Mouse (Mus musculus): ENCODE measurements at regions not wholly inside any gene's neighbourhood (a gene's known extent, or its start where the extent isn't known, plus 50 kb on each side); places are given as distances from the start of the nearest gene placed in this dataset.
A peak's percentile ranks its signal among the peaks of the same experiment; 100 is the strongest.

DNA sequence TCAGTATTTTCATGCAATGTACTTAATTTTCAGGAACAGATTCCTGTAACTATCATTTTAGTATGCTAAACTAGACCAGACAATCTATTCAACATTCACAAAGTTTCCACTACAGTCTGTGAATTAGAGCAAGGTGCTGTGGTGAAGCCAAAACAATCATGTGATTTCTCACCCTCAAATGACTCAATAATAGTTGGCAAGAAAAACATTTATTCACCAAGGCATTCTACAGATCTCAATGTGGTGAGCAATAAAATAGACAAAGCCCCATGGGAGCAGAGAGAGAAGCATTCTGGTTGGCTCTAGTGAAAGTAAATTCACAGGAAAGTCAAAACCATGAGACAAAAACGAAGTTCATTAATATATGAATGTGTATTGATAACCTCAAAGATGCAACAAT, 724.5 kb downstream of the Utrn start:
- in situ Hi-C loops (cut with MboI; ENCODE audit: low pct_unique_long_range_greater_than_20kb) = no loop called here
- H3K27me3 ChIP-seq = no peaks in the 10 kb centered on the region
- ATAC-seq (peak; percentile 57), DNase-seq (ENCODE audit: low read depth, low spot score) (peak; percentile 19)
- CTCF ChIA-PET = no interaction called here
- POLR2A ChIA-PET = no interaction called here
- TF ChIP-seq CTCF (IDR thresholded peaks at IDR 0.05) = no peak

- ATAC-seq = no peak
- ChIA-PET CTCF (no interaction called here), POLR2A (no interaction called here)
- no peaks in the 10 kb centered on the region for H3K27me3 ChIP-seq
- no peak for TF ChIP-seq CTCF (IDR thresholded peaks at IDR 0.05)
- in situ Hi-C loops (cut with MboI; ENCODE audit: low pct_unique_long_range_greater_than_20kb) = no loop called here
- no peak for DNase-seq (ENCODE audit: low read depth, low spot score)
Measured at GRCm38 (mm10) chr10:12146942-12147537, 722.1 kb downstream of the Utrn start.

- no peak for DNase-seq (ENCODE audit: low read depth, low spot score)
- ATAC-seq = no peak
- ChIA-PET CTCF (no interaction called here), POLR2A (no interaction called here)
- TF ChIP-seq CTCF (IDR thresholded peaks at IDR 0.05) = no peak
- H3K27me3 ChIP-seq = no peaks in the 10 kb centered on the region
- in situ Hi-C loops (cut with MboI; ENCODE audit: low pct_unique_long_range_greater_than_20kb) = no loop called here
Measured at GRCm38 (mm10) chr10:12170243-12170642, 698.9 kb downstream of the Utrn start.

- in situ Hi-C loops (cut with MboI; ENCODE audit: low pct_unique_long_range_greater_than_20kb) = no loop called here
- no peak for DNase-seq (ENCODE audit: low read depth, low spot score)
- no peak for TF ChIP-seq CTCF (IDR thresholded peaks at IDR 0.05)
- POLR2A ChIA-PET = no interaction called here
- ATAC-seq = no peak
- CTCF ChIA-PET = no interaction called here
- no peaks in the 10 kb centered on the region for H3K27me3 ChIP-seq
Measured at GRCm38 (mm10) chr10:12174200-12174818, 694.9 kb downstream of the Utrn start.

- H3K27me3 ChIP-seq = no peaks in the 10 kb centered on the region
- no peak for TF ChIP-seq CTCF (IDR thresholded peaks at IDR 0.05)
- ATAC-seq (no peak), DNase-seq (ENCODE audit: low read depth, low spot score) (no peak)
- in situ Hi-C loops (cut with MboI; ENCODE audit: low pct_unique_long_range_greater_than_20kb) = no loop called here
- ChIA-PET POLR2A (no interaction called here), CTCF (no interaction called here)
Measured at GRCm38 (mm10) chr10:12175141-12175540, 694.0 kb downstream of the Utrn start.

GRCm38 (mm10) chr10:12177482-12177881, 691.7 kb downstream of the Utrn start:
- no peak for TF ChIP-seq CTCF (IDR thresholded peaks at IDR 0.05)
- no peaks in the 10 kb centered on the region for H3K27me3 ChIP-seq
- ATAC-seq (no peak), DNase-seq (ENCODE audit: low read depth, low spot score) (no peak)
- in situ Hi-C loops (cut with MboI; ENCODE audit: low pct_unique_long_range_greater_than_20kb) = no loop called here
- POLR2A ChIA-PET = no interaction called here
- CTCF ChIA-PET = no interaction called here

DNA sequence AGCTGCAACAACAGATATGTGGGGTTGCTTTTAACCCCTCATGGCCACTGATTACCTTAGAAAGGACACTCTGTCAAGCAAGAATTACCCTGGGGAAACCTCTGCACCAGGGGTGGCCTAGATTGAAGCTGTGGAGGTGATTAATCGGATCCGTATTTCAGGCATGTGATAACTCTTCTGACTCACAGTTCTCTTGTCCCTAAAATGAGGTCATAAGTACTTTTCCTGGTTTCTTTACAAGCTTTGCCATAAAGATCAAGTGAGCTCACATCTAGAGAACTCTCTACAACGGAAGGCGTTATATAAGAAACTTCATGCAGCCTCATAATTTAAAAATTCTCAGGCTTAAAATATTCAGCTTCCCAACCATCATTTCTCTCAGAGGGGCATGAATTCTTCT, 688.2 kb downstream of the Utrn start:
- in situ Hi-C loops (cut with MboI; ENCODE audit: low pct_unique_long_range_greater_than_20kb) = no loop called here
- DNase-seq (ENCODE audit: low read depth, low spot score) = peak; percentile 27
- CTCF ChIA-PET = no interaction called here
- ATAC-seq = peak; percentile 91
- no peaks in the 10 kb centered on the region for H3K27me3 ChIP-seq
- POLR2A ChIA-PET = no interaction called here
- TF ChIP-seq CTCF (IDR thresholded peaks at IDR 0.05) = no peak

DNA sequence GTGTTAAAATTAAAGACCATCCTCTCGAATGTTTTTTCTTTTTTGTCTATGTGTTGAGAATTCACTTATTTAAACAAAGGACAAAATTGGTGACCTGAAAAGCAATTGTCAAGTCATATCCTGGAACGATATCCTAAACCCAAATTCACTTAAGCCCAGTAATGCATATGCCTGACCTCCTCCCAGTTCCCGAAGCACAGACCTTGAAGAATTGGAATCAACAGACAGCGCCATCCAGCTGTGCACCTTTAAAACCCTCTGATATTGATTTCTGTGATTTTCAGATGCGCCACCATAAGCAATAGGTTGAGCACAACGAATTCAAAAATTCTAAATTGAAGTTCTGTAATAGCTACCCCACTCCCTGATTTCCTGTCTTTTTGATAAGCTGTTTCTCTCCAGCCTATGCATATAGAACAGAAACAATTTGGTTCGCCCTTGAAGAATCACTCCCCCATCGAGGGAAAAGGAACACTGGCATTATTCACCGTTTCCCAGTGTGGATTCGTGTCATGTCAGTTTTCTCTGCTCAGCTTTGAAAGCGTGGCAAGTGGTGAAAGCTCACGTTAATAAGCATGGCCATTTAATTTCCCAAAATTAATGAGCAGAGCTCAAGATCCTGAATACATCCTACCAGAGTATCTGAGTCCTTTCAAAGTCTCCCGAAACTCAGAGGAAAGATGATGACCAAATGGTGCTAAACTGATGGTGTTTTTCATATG, 682.1 kb downstream of the Utrn start:
- no peak for TF ChIP-seq CTCF (IDR thresholded peaks at IDR 0.05)
- in situ Hi-C loops (cut with MboI; ENCODE audit: low pct_unique_long_range_greater_than_20kb) = no loop called here
- ChIA-PET POLR2A (no interaction called here), CTCF (interaction anchor here (0.8 kb wide), 1 partner anchor 9 kb away, joined by 4 read pairs; no protein-coding TSS in a partner anchor)
- DNase-seq (ENCODE audit: low read depth, low spot score) = no peak
- H3K27me3 ChIP-seq = no peaks in the 10 kb centered on the region
- no peak for ATAC-seq

DNA sequence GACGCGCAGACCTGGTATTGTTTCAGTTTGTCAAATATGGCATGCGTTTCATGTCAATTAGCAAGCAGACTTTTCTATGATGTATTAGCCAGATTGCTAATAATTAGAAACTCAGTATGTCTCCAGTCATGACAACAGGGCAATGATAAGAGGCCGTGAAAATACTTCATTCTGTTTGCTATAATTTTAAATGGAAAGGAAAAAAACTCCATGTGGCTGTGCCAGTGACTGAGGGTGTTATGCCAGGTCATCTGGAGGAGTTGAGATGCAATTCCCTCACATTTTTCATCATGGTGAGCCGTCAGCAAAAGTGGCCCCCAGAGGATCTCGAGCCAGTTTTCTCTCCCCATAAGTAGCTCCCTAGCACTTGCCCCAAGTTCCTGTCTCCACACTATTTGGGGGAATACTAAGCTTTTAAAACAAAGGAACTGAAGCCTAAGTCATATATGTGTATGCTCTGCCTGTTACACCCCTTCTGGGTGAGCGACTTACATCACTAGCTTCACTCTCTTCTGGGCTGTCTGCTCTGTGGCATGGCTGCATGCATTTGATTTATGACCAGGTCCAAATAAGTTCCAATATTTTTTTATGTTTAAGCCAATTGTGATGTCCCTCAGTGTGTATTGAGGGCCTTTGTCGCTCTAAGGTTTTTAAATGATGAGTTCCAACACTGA, 681.4 kb downstream of the Utrn start:
- no peaks in the 10 kb centered on the region for H3K27me3 ChIP-seq
- in situ Hi-C loops (cut with MboI; ENCODE audit: low pct_unique_long_range_greater_than_20kb) = no loop called here
- ChIA-PET CTCF (interaction anchor here (0.8 kb wide), 1 partner anchor 8 kb away, joined by 4 read pairs; no protein-coding TSS in a partner anchor), POLR2A (no interaction called here)
- DNase-seq (ENCODE audit: low read depth, low spot score) (no peak), ATAC-seq (no peak)
- TF ChIP-seq CTCF (IDR thresholded peaks at IDR 0.05) = no peak

GRCm38 (mm10) chr10:12190435-12190834, 678.7 kb downstream of the Utrn start:
- ATAC-seq = no peak
- ChIA-PET CTCF (no interaction called here), POLR2A (no interaction called here)
- no peak for DNase-seq (ENCODE audit: low read depth, low spot score)
- in situ Hi-C loops (cut with MboI; ENCODE audit: low pct_unique_long_range_greater_than_20kb) = no loop called here
- no peaks in the 10 kb centered on the region for H3K27me3 ChIP-seq
- TF ChIP-seq CTCF (IDR thresholded peaks at IDR 0.05) = no peak

DNA sequence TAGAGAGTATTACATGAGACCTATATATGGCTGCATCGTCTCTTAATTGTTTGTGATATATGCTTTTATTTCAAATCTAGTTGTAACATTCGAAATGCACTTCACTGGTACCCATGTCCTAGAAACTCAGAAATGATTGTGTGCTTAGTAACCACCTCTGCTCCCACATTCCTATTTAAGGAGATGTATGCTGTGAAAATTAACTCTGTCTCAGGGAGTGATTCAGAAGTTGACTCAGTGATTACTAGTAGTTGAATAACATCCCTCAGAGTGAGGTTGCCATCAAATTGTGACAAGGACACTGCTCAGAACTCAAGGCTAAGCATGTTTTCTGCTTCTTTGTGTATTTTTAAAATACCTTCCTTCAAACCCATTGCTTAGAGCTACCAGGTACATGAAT, 661.9 kb downstream of the Utrn start:
- POLR2A ChIA-PET = no interaction called here
- DNase-seq (ENCODE audit: low read depth, low spot score) = no peak
- no peak for ATAC-seq
- TF ChIP-seq CTCF (IDR thresholded peaks at IDR 0.05) = no peak
- peaks cover 5% of the 10 kb centered on the region for H3K27me3 ChIP-seq
- in situ Hi-C loops (cut with MboI; ENCODE audit: low pct_unique_long_range_greater_than_20kb) = no loop called here
- CTCF ChIA-PET = no interaction called here
